Mouse (Mus musculus) ES-Bruce4 (cell line): ENCODE data around the gene Adk.

Experiments used
- CTCF ChIP-seq: IDR thresholded peaks from one replicate; pipeline ENCODE4 v1.8.1; 2011; ENCODE audit warnings: low read depth, low read length
- EP300 ChIP-seq: IDR thresholded peaks from 2 replicates; pipeline ENCODE4 v1.6.1; 2011; ENCODE audit warnings: low read depth, low read length; ENCODE audit not compliant: insufficient read depth
- POLR2A ChIP-seq: IDR thresholded peaks from one replicate; pipeline ENCODE4 v1.8.1; 2011; ENCODE audit warnings: low read length; ENCODE audit not compliant: insufficient read depth

DNA sequence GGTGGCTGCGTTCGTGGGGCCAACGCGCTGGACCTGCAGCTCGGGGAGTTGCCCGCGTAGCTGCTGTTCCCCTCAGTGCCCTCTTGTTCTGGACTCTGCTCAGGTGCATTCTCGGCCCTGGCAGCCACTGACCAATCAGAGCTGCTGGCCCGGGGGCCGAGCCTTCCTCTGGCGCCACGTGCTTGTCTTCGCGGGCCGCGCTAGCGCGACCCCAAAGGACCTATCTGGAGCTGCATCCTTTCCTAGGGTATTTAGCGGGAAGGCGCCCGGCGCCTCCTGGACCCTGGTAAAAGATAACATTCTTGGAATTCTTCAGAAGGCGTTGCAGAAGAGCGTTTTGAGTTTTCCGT lies 382 bp downstream of the Adk start:
- no peak for TF ChIP-seq POLR2A
- TF ChIP-seq CTCF, result peak; percentile 1
- TF ChIP-seq EP300, result no peak
